9 mouse cellular contexts compared by ENCODE assay signal in genomic region chr11:101058726-101059125, GRCm38 (mm10). TPM values are rescaled to one million over a fixed set of nuclear protein-coding genes. Genes with fewer than 3 reads are reported as not detected.
DNase-seq lines count a peak whose midpoint lies in the region; ATAC-seq lines count a peak whose summit lies in the region.
"Had no signal": no experiment of that assay in that cellular context is flagged by ENCODE, and none has a peak within 500 bp of the region (broad histone marks: within the 10 kb centered on the region; RNA-seq: fewer than 3 reads in every experiment).

No protein-coding gene starts in this region.

- no peak overlapping the region for H3K4me2 ChIP-seq in forebrain, embryonic 16.5 days (ENCODE audit: low read length)
- no peak overlapping the region for H3K4me2 ChIP-seq in midbrain, embryonic 16.5 days (ENCODE audit: low read length)
- H3K4me2 ChIP-seq in midbrain, embryonic 11.5 days, result no peak overlapping the region
- no peak overlapping the region for H3K4me2 ChIP-seq in stomach, embryonic 16.5 days (ENCODE audit: low read depth, low read length)
- no peak overlapping the region for H3K4me2 ChIP-seq in forebrain, embryonic 14.5 days (ENCODE audit: low read length)

- no peaks in the 10 kb centered on the region for H3K9me3 ChIP-seq in forebrain, embryonic 10.5 days
- no peaks in the 10 kb centered on the region for H3K9me3 ChIP-seq in forebrain, embryonic 16.5 days (ENCODE audit: control insufficient read depth, low read length)
- no peaks in the 10 kb centered on the region for H3K9me3 ChIP-seq in midbrain, embryonic 16.5 days (replicated peaks; ENCODE audit: control insufficient read depth, low read length, poor library complexity, severe bottlenecking)
- H3K9me3 ChIP-seq in midbrain, embryonic 11.5 days (ENCODE audit: control insufficient read depth, low read length), result no peaks in the 10 kb centered on the region
- H3K9me3 ChIP-seq in stomach, embryonic 16.5 days (replicated peaks; ENCODE audit: control insufficient read depth, low read length), result no peaks in the 10 kb centered on the region
- H3K9me3 ChIP-seq in forebrain, embryonic 14.5 days (replicated peaks; ENCODE audit: control insufficient read depth, low read length), result no peaks in the 10 kb centered on the region

- intact Hi-C loops in heart, postnatal 36 days (cut with DNase I), result loop anchor here (1.0 to 2.0 kb wide), 4 partner anchors 50 to 166 kb away; partner anchors contain the start of gene Atp6v0a1

- H3K4me1 ChIP-seq in forebrain, embryonic 10.5 days, result peaks cover 20% of the 10 kb centered on the region
- H3K4me1 ChIP-seq in forebrain, embryonic 16.5 days (replicated peaks; ENCODE audit: control insufficient read depth, insufficient read depth, low read length), result peaks cover 3% of the 10 kb centered on the region; the same call in 1 of the 2 replicates
- H3K4me1 ChIP-seq in midbrain, embryonic 16.5 days (ENCODE audit: control insufficient read depth, insufficient read depth, low read length), result no peaks in the 10 kb centered on the region
- no peaks in the 10 kb centered on the region for H3K4me1 ChIP-seq in midbrain, embryonic 11.5 days (ENCODE audit: control insufficient read depth, insufficient read depth, low read length)
- peaks cover 76% of the 10 kb centered on the region for H3K4me1 ChIP-seq in stomach, embryonic 16.5 days (ENCODE audit: control insufficient read depth, insufficient read depth, low read length)
- H3K4me1 ChIP-seq in forebrain, embryonic 14.5 days (ENCODE audit: control insufficient read depth, insufficient read depth, low read length), result no peaks in the 10 kb centered on the region

- ATAC-seq in forebrain, embryonic 16.5 days, result no peak
- no peak for ATAC-seq in midbrain, embryonic 16.5 days
- no peak for ATAC-seq in midbrain, embryonic 11.5 days (ENCODE audit: low FRiP score)
- ATAC-seq in stomach, embryonic 16.5 days (ENCODE audit: insufficient read depth, low FRiP score), result no peak
- no peak for ATAC-seq in forebrain, embryonic 14.5 days

- no peak overlapping the region for H3K4me3 ChIP-seq in forebrain, embryonic 10.5 days
- no peak overlapping the region for H3K4me3 ChIP-seq in forebrain, embryonic 16.5 days (replicated peaks; ENCODE audit: low read length)
- H3K4me3 ChIP-seq in midbrain, embryonic 16.5 days (ENCODE audit: low read depth, low read length), result no peak overlapping the region
- H3K4me3 ChIP-seq in midbrain, embryonic 11.5 days (ENCODE audit: low read depth, low read length), result no peak overlapping the region
- H3K4me3 ChIP-seq in stomach, embryonic 16.5 days (replicated peaks; ENCODE audit: low read length), result no peak overlapping the region
- H3K4me3 ChIP-seq in forebrain, embryonic 14.5 days (ENCODE audit: low read depth, low read length), result no peak overlapping the region

- no peak overlapping the region for H3K9ac ChIP-seq in forebrain, embryonic 16.5 days (replicated peaks; ENCODE audit: low read depth, low read length)
- no peak overlapping the region for H3K9ac ChIP-seq in midbrain, embryonic 16.5 days (ENCODE audit: low read depth, low read length)
- H3K9ac ChIP-seq in midbrain, embryonic 11.5 days (ENCODE audit: low read length), result no peak overlapping the region
- H3K9ac ChIP-seq in stomach, embryonic 16.5 days (ENCODE audit: low read length), result peak overlapping the region; percentile 28; the same call in 1 of the 2 replicates
- no peak overlapping the region for H3K9ac ChIP-seq in forebrain, embryonic 14.5 days (ENCODE audit: low read length)

- no peak for DNase-seq in forebrain, embryonic 10.5 days (ENCODE audit: extremely low spot score, low spot score)
- no peak for DNase-seq in midbrain, embryonic 11.5 days (ENCODE audit: low spot score, missing footprints)
- DNase-seq in heart, postnatal 36 days, result peak; percentile 49 to 66
- no peak for DNase-seq in frontal cortex, postnatal 14 days (ENCODE audit: low spot score in 2 of 2)
- DNase-seq in forebrain, embryonic 14.5 days (ENCODE audit: low spot score), result no peak

- H3K27ac ChIP-seq in forebrain, embryonic 10.5 days, result 0 out of 2 replicates have a peak overlapping the region, but pooled peaks have one; percentile 4
- no peak overlapping the region for H3K27ac ChIP-seq in forebrain, embryonic 16.5 days (ENCODE audit: low read length)
- H3K27ac ChIP-seq in midbrain, embryonic 16.5 days (ENCODE audit: low read length), result peak overlapping the region; percentile 44
- no peak overlapping the region for H3K27ac ChIP-seq in midbrain, embryonic 11.5 days (ENCODE audit: low read depth, low read length)
- peak overlapping the region; percentile 99 for H3K27ac ChIP-seq in stomach, embryonic 16.5 days (ENCODE audit: low read length)
- H3K27ac ChIP-seq in forebrain, embryonic 14.5 days (ENCODE audit: low read depth, low read length), result no peak overlapping the region
- H3K27ac ChIP-seq: macrophage had no signal

- H3K27me3 ChIP-seq in forebrain, embryonic 10.5 days (ENCODE audit: poor library complexity, severe bottlenecking), result no peaks in the 10 kb centered on the region
- no peaks in the 10 kb centered on the region for H3K27me3 ChIP-seq in forebrain, embryonic 16.5 days (replicated peaks; ENCODE audit: control insufficient read depth, insufficient read depth, low read length)
- no peaks in the 10 kb centered on the region for H3K27me3 ChIP-seq in midbrain, embryonic 16.5 days (ENCODE audit: control insufficient read depth, insufficient read depth, low read depth, low read length)
- H3K27me3 ChIP-seq in midbrain, embryonic 11.5 days (ENCODE audit: control insufficient read depth, insufficient read depth, low read length), result no peaks in the 10 kb centered on the region; the same call in 1 of the 2 replicates
- H3K27me3 ChIP-seq in stomach, embryonic 16.5 days (ENCODE audit: control insufficient read depth, insufficient read depth, low read length), result no peaks in the 10 kb centered on the region
- H3K27me3 ChIP-seq in forebrain, embryonic 14.5 days (replicated peaks; ENCODE audit: control insufficient read depth, insufficient read depth, low read length), result no peaks in the 10 kb centered on the region

- WGBS in forebrain, embryonic 10.5 days, result 82% methylated on average over 5 of the region's 5 CpGs
- 83% methylated on average over 5 of the region's 5 CpGs for WGBS in forebrain, embryonic 16.5 days
- 79% methylated on average over 5 of the region's 5 CpGs for WGBS in midbrain, embryonic 16.5 days
- 76% methylated on average over 5 of the region's 5 CpGs for WGBS in midbrain, embryonic 11.5 days
- 41% methylated on average over 5 of the region's 5 CpGs for WGBS in stomach, embryonic 16.5 days
- WGBS in forebrain, embryonic 14.5 days, result 80% methylated on average over 5 of the region's 5 CpGs

- peaks cover 78% of the 10 kb centered on the region for H3K36me3 ChIP-seq in forebrain, embryonic 10.5 days (replicated peaks)
- H3K36me3 ChIP-seq in forebrain, embryonic 16.5 days (ENCODE audit: control insufficient read depth, insufficient read depth), result peaks cover 20% of the 10 kb centered on the region
- peaks cover 57% of the 10 kb centered on the region for H3K36me3 ChIP-seq in midbrain, embryonic 16.5 days (ENCODE audit: control insufficient read depth, insufficient read depth, low read length)
- H3K36me3 ChIP-seq in midbrain, embryonic 11.5 days (ENCODE audit: control insufficient read depth, insufficient read depth, low read length), result no peaks in the 10 kb centered on the region
- 0 out of 2 replicates have a peak, but pooled peaks cover 5% of the 10 kb centered on the region for H3K36me3 ChIP-seq in stomach, embryonic 16.5 days (ENCODE audit: control insufficient read depth, insufficient read depth, low read length)
- peaks cover 79% of the 10 kb centered on the region for H3K36me3 ChIP-seq in forebrain, embryonic 14.5 days (ENCODE audit: control insufficient read depth, insufficient read depth, low read length)

RNA-seq across cellular contexts. Expression of gene Naglu, which starts 11.1 kb away (rescaled TPM):
- 8.2 and 9.3 TPM in 2 replicates for polyA plus RNA-seq in forebrain, embryonic 10.5 days (2016; fragmentation: Nextera tagmentation; extraction: Ambion mirVana)
- 7.1 and 8.0 TPM in 2 replicates for polyA plus RNA-seq in forebrain, embryonic 16.5 days (2015; fragmentation: Nextera tagmentation; extraction: Ambion mirVana)
- polyA plus RNA-seq in midbrain, embryonic 16.5 days (2015; fragmentation: Nextera tagmentation; extraction: Ambion mirVana), result 13.2 and 14.2 TPM in 2 replicates
- polyA plus RNA-seq in midbrain, embryonic 11.5 days (2014; fragmentation: Nextera tagmentation; extraction: Ambion mirVana), result 6.0 and 6.9 TPM in 2 replicates
- total RNA-seq in heart, postnatal 36 days (2021), result 10 to 100 TPM in 1 of 2 experiments, 1 to 10 TPM in 1; 9.1 to 10.1 TPM
- 17.0 and 17.2 TPM in 2 replicates for polyA plus RNA-seq in stomach, embryonic 16.5 days (2015; fragmentation: Nextera tagmentation; extraction: Ambion mirVana)
- polyA plus RNA-seq in forebrain, embryonic 14.5 days (2014; fragmentation: Nextera tagmentation; extraction: Ambion mirVana), result 6.6 and 8.4 TPM in 2 replicates

RNA-seq across cellular contexts. Expression of gene Hsd17b1, which starts 19.5 kb away (rescaled TPM):
- 0.10 and 0.11 TPM in 2 replicates for polyA plus RNA-seq in forebrain, embryonic 10.5 days (2016; fragmentation: Nextera tagmentation; extraction: Ambion mirVana)
- 0.25 and 0.30 TPM in 2 replicates for polyA plus RNA-seq in forebrain, embryonic 16.5 days (2015; fragmentation: Nextera tagmentation; extraction: Ambion mirVana)
- polyA plus RNA-seq in midbrain, embryonic 16.5 days (2015; fragmentation: Nextera tagmentation; extraction: Ambion mirVana), result 0.21 and 0.49 TPM in 2 replicates
- polyA plus RNA-seq in midbrain, embryonic 11.5 days (2014; fragmentation: Nextera tagmentation; extraction: Ambion mirVana), result 0.10 TPM in 1 of 2 replicates, not detected in the other
- under 1 TPM; 0.46 to 0.58 TPM for total RNA-seq in heart, postnatal 36 days (2021)
- 0.30 TPM in 1 of 2 replicates, not detected in the other for polyA plus RNA-seq in stomach, embryonic 16.5 days (2015; fragmentation: Nextera tagmentation; extraction: Ambion mirVana)
- polyA plus RNA-seq in forebrain, embryonic 14.5 days (2014; fragmentation: Nextera tagmentation; extraction: Ambion mirVana), result not detected in 2 replicates

RNA-seq across cellular contexts. Expression of gene Coasy, which starts 23.6 kb away (rescaled TPM):
- 51.4 and 53.3 TPM in 2 replicates for polyA plus RNA-seq in forebrain, embryonic 10.5 days (2016; fragmentation: Nextera tagmentation; extraction: Ambion mirVana)
- polyA plus RNA-seq in forebrain, embryonic 16.5 days (2015; fragmentation: Nextera tagmentation; extraction: Ambion mirVana), result 45.9 and 48.1 TPM in 2 replicates
- polyA plus RNA-seq in midbrain, embryonic 16.5 days (2015; fragmentation: Nextera tagmentation; extraction: Ambion mirVana), result 42.0 and 43.5 TPM in 2 replicates
- polyA plus RNA-seq in midbrain, embryonic 11.5 days (2014; fragmentation: Nextera tagmentation; extraction: Ambion mirVana), result 53.2 and 53.3 TPM in 2 replicates
- 10 to 100 TPM; 17.2 to 18.8 TPM for total RNA-seq in heart, postnatal 36 days (2021)
- polyA plus RNA-seq in stomach, embryonic 16.5 days (2015; fragmentation: Nextera tagmentation; extraction: Ambion mirVana), result 38.9 and 41.8 TPM in 2 replicates
- 52.9 and 54.9 TPM in 2 replicates for polyA plus RNA-seq in forebrain, embryonic 14.5 days (2014; fragmentation: Nextera tagmentation; extraction: Ambion mirVana)

RNA-seq across cellular contexts. Expression of gene Mlx, which starts 28.4 kb away (rescaled TPM):
- 37.3 and 41.1 TPM in 2 replicates for polyA plus RNA-seq in forebrain, embryonic 10.5 days (2016; fragmentation: Nextera tagmentation; extraction: Ambion mirVana)
- polyA plus RNA-seq in forebrain, embryonic 16.5 days (2015; fragmentation: Nextera tagmentation; extraction: Ambion mirVana), result 94.6 and 102 TPM in 2 replicates
- 93.8 and 96.5 TPM in 2 replicates for polyA plus RNA-seq in midbrain, embryonic 16.5 days (2015; fragmentation: Nextera tagmentation; extraction: Ambion mirVana)
- polyA plus RNA-seq in midbrain, embryonic 11.5 days (2014; fragmentation: Nextera tagmentation; extraction: Ambion mirVana), result 38.0 and 47.0 TPM in 2 replicates
- total RNA-seq in heart, postnatal 36 days (2021), result 10 to 100 TPM; 18.8 to 23.1 TPM
- polyA plus RNA-seq in stomach, embryonic 16.5 days (2015; fragmentation: Nextera tagmentation; extraction: Ambion mirVana), result 57.4 and 60.5 TPM in 2 replicates
- 100 and 109 TPM in 2 replicates for polyA plus RNA-seq in forebrain, embryonic 14.5 days (2014; fragmentation: Nextera tagmentation; extraction: Ambion mirVana)

RNA-seq across cellular contexts. Expression of gene Psmc3ip, which starts 36.5 kb away (rescaled TPM):
- 78.1 and 96.4 TPM in 2 replicates for polyA plus RNA-seq in forebrain, embryonic 10.5 days (2016; fragmentation: Nextera tagmentation; extraction: Ambion mirVana)
- 37.3 and 43.6 TPM in 2 replicates for polyA plus RNA-seq in forebrain, embryonic 16.5 days (2015; fragmentation: Nextera tagmentation; extraction: Ambion mirVana)
- 15.2 and 17.6 TPM in 2 replicates for polyA plus RNA-seq in midbrain, embryonic 16.5 days (2015; fragmentation: Nextera tagmentation; extraction: Ambion mirVana)
- polyA plus RNA-seq in midbrain, embryonic 11.5 days (2014; fragmentation: Nextera tagmentation; extraction: Ambion mirVana), result 57.0 and 64.8 TPM in 2 replicates
- 1 to 10 TPM; 1.9 to 4.1 TPM for total RNA-seq in heart, postnatal 36 days (2021)
- polyA plus RNA-seq in stomach, embryonic 16.5 days (2015; fragmentation: Nextera tagmentation; extraction: Ambion mirVana), result 21.4 and 23.4 TPM in 2 replicates
- 39.8 and 54.3 TPM in 2 replicates for polyA plus RNA-seq in forebrain, embryonic 14.5 days (2014; fragmentation: Nextera tagmentation; extraction: Ambion mirVana)

Comparison
In these comparisons a context has a peak if more than half of its experiments do, and no peak if none do; other contexts are left out.
1. H3K27ac ChIP-seq: peak in forebrain, embryonic 10.5 days (single experiment), midbrain, embryonic 16.5 days (single experiment) and stomach, embryonic 16.5 days (single experiment); none in forebrain, embryonic 16.5 days (single experiment), midbrain, embryonic 11.5 days (single experiment) and forebrain, embryonic 14.5 days (single experiment).
2. DNase-seq: peak in heart, postnatal 36 days (2 of 2); none in forebrain, embryonic 10.5 days (single experiment), midbrain, embryonic 11.5 days (single experiment), frontal cortex, postnatal 14 days (0 of 2) and forebrain, embryonic 14.5 days (single experiment).